ENCODE assay signal across 14 mouse cellular contexts in genomic region chr5:92219826-92220225, GRCm38 (mm10). TPM values are rescaled to one million over a fixed set of nuclear protein-coding genes. Genes with fewer than 3 reads are reported as not detected.
DNase-seq lines count a peak whose midpoint lies in the region; ATAC-seq lines count a peak whose summit lies in the region.
"Had no signal": no experiment of that assay in that cellular context is flagged by ENCODE, and none has a peak within 500 bp of the region (broad histone marks: within the 10 kb centered on the region; RNA-seq: fewer than 3 reads in every experiment).

No protein-coding gene starts in this region.

- peak overlapping the region; percentile 71; the same call in 1 of the 2 replicates for H3K27ac ChIP-seq in hindbrain, embryonic 15.5 days (replicated peaks)
- H3K27ac ChIP-seq: limb, embryonic 13.5 days had no signal

- H3K4me3 ChIP-seq in hindbrain, embryonic 15.5 days, result no peak overlapping the region
- H3K4me3 ChIP-seq: limb, embryonic 13.5 days; megakaryocyte, embryonic 14.5 days had no signal

- no peak overlapping the region for H3K4me2 ChIP-seq in hindbrain, embryonic 15.5 days
- H3K4me2 ChIP-seq: limb, embryonic 13.5 days had no signal

- no peak overlapping the region for H3K9ac ChIP-seq in hindbrain, embryonic 15.5 days
- H3K9ac ChIP-seq: limb, embryonic 13.5 days had no signal

- peak; percentile 63 for ATAC-seq in hindbrain, embryonic 15.5 days (ENCODE audit: low FRiP score, low read depth)

- no peaks in the 10 kb centered on the region for H3K27me3 ChIP-seq in hindbrain, embryonic 15.5 days
- H3K27me3 ChIP-seq: limb, embryonic 13.5 days had no signal

- intact Hi-C loops in heart, postnatal 36 days (cut with DNase I), result no loop called here

- H3K36me3 ChIP-seq in hindbrain, embryonic 15.5 days, result no peaks in the 10 kb centered on the region
- H3K36me3 ChIP-seq: limb, embryonic 13.5 days had no signal

- WGBS in hindbrain, embryonic 15.5 days, result 65% methylated on average over 6 of the region's 6 CpGs

- DNase-seq in heart, adult 11 months, result peak; percentile 83
- no peak for DNase-seq in heart, postnatal 36 days
- peak; percentile 16 for DNase-seq in urinary bladder, postnatal 25 days (ENCODE audit: low spot score)
- no peak for DNase-seq in urinary bladder, adult 2 months (ENCODE audit: low spot score)
- DNase-seq in spleen, adult 12 weeks (ENCODE audit: low spot score), result no peak
- no peak for DNase-seq in right cerebral cortex, postnatal 14 days
- DNase-seq in gastrocnemius, postnatal 25 days, result no peak
- DNase-seq: adrenal gland, postnatal 25 days; kidney, postnatal 10 days had no signal

- no peaks in the 10 kb centered on the region for H3K9me3 ChIP-seq in hindbrain, embryonic 15.5 days
- H3K9me3 ChIP-seq: limb, embryonic 13.5 days; megakaryocyte, embryonic 14.5 days had no signal

- peaks cover 13% of the 10 kb centered on the region for H3K4me1 ChIP-seq in hindbrain, embryonic 15.5 days (replicated peaks)
- H3K4me1 ChIP-seq: limb, embryonic 13.5 days had no signal

RNA-seq across cellular contexts. Expression of gene U90926, which starts 4.6 kb away (rescaled TPM):
- total RNA-seq in heart, postnatal 36 days (2021), result not detected
- polyA plus RNA-seq in urinary bladder, adult 2 months (2012; rRNA removed), result not detected in 2 replicates
- not detected in 2 replicates for polyA plus RNA-seq in hindbrain, embryonic 15.5 days (2015; fragmentation: Nextera tagmentation; extraction: Ambion mirVana)
- not detected for total RNA-seq in gastrocnemius, postnatal 25 days (2021)
- total RNA-seq: adrenal gland, postnatal 25 days had no signal
- polyA plus RNA-seq: heart, embryonic 14.5 days; stomach, embryonic 14.5 days had no signal

RNA-seq across cellular contexts. Expression of gene Ppef2, which starts 36.3 kb away (rescaled TPM):
- not detected for total RNA-seq in heart, postnatal 36 days (2021)
- polyA plus RNA-seq in urinary bladder, adult 2 months (2012; rRNA removed), result 0.63 and 0.69 TPM in 2 replicates
- 0.38 and 0.52 TPM in 2 replicates for polyA plus RNA-seq in hindbrain, embryonic 15.5 days (2015; fragmentation: Nextera tagmentation; extraction: Ambion mirVana)
- not detected for total RNA-seq in gastrocnemius, postnatal 25 days (2021)
- polyA plus RNA-seq: heart, embryonic 14.5 days had no signal

RNA-seq across cellular contexts. Expression of gene Naaa, which starts 58.1 kb away (rescaled TPM):
- total RNA-seq in heart, postnatal 36 days (2021), result 10 to 100 TPM; 12.2 to 13.3 TPM
- 34.3 and 37.5 TPM in 2 replicates for polyA plus RNA-seq in urinary bladder, adult 2 months (2012; rRNA removed)
- 21.9 and 24.1 TPM in 2 replicates for polyA plus RNA-seq in hindbrain, embryonic 15.5 days (2015; fragmentation: Nextera tagmentation; extraction: Ambion mirVana)
- 10 to 100 TPM in 1 of 2 experiments, 1 to 10 TPM in 1; 5.1 to 10.1 TPM for total RNA-seq in gastrocnemius, postnatal 25 days (2021)

Comparison
In these comparisons a context has a peak if more than half of its experiments do, and no peak if none do; other contexts are left out.
1. DNase-seq: peak in heart, adult 11 months (single experiment) and urinary bladder, postnatal 25 days (single experiment); none in heart, postnatal 36 days (0 of 2), urinary bladder, adult 2 months (single experiment), spleen, adult 12 weeks (single experiment), right cerebral cortex, postnatal 14 days (single experiment) and gastrocnemius, postnatal 25 days (single experiment).